In the genomic region with DNA sequence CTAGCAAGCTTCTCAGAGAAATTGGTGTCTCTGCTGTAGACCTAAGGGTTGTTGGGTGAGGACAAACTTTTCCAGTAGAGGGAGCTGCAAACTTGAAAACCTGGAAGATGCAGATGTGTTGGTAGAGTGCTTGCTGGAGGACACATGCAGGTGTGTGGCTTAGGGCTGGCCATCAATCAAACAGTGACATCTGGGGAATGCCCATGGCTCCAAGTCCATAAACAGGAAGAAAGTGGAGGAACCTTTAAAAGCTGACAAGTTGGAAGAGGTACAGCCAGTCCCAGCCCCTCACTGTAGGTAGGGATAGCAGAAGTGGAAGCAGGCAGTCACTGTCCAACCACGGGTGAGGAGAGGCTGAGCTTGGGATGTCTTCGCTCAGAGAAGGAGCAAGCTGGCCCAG, we compare ENCODE assay signal across 10 mouse cellular contexts. TPM values are rescaled to one million over a fixed set of nuclear protein-coding genes. Genes with fewer than 3 reads are reported as not detected.
DNase-seq lines count a peak whose midpoint lies in the region; ATAC-seq and TF ChIP-seq lines count a peak whose summit lies in the region.
"Had no signal": no experiment of that assay in that cellular context is flagged by ENCODE, and none has a peak within 500 bp of the region (broad histone marks: within the 10 kb centered on the region; RNA-seq: fewer than 3 reads in every experiment).

No protein-coding gene starts in this region.

- no peaks in the 10 kb centered on the region for H3K27me3 ChIP-seq in hindbrain, embryonic 14.5 days (ENCODE audit: control insufficient read depth, insufficient read depth, low read length)
- H3K27me3 ChIP-seq in forebrain, embryonic 15.5 days: no peaks in the 10 kb centered on the region

- H3K9ac ChIP-seq in hindbrain, embryonic 14.5 days: no peak overlapping the region
- H3K9ac ChIP-seq in forebrain, embryonic 15.5 days (replicated peaks): no peak overlapping the region

- ATAC-seq in hindbrain, embryonic 14.5 days (ENCODE audit: low FRiP score): 0 out of 2 replicates have a peak, but pooled peaks have one; percentile 24
- ATAC-seq in neutrophil, adult 5-6 weeks (ENCODE audit: extremely low read depth, insufficient number of reproducible peaks, low FRiP score, poor library complexity, severe bottlenecking): peak; percentile 79
- no peak for ATAC-seq in forebrain, embryonic 15.5 days (replicated peaks)

- intact Hi-C loops in gastrocnemius, adult 2 months (cut with DNase I): loop anchor here (1.0 to 2.0 kb wide), 2 partner anchors 60 to 89 kb away; no protein-coding TSS in a partner anchor

- 72% methylated on average over 2 of the region's 2 CpGs for WGBS in hindbrain, embryonic 14.5 days
- WGBS in forebrain, embryonic 15.5 days: 89% methylated on average over 2 of the region's 2 CpGs

- no peak overlapping the region for H3K4me3 ChIP-seq in gastrocnemius, adult 2 months
- no peak overlapping the region for H3K4me3 ChIP-seq in hindbrain, embryonic 14.5 days (replicated peaks; ENCODE audit: low read length)
- no peak overlapping the region for H3K4me3 ChIP-seq in forebrain, embryonic 15.5 days

- no peaks in the 10 kb centered on the region for H3K36me3 ChIP-seq in hindbrain, embryonic 14.5 days (replicated peaks; ENCODE audit: control insufficient read depth, insufficient read depth)
- no peaks in the 10 kb centered on the region for H3K36me3 ChIP-seq in forebrain, embryonic 15.5 days

- H3K4me1 ChIP-seq in hindbrain, embryonic 14.5 days (replicated peaks; ENCODE audit: control insufficient read depth, insufficient read depth, low read length): no peaks in the 10 kb centered on the region
- no peaks in the 10 kb centered on the region for H3K4me1 ChIP-seq in forebrain, embryonic 15.5 days

- H3K4me2 ChIP-seq in hindbrain, embryonic 14.5 days (replicated peaks): no peak overlapping the region
- H3K4me2 ChIP-seq in forebrain, embryonic 15.5 days (replicated peaks): no peak overlapping the region

- H3K9me3 ChIP-seq in hindbrain, embryonic 14.5 days (ENCODE audit: control insufficient read depth, low read length): no peaks in the 10 kb centered on the region
- no peaks in the 10 kb centered on the region for H3K9me3 ChIP-seq in forebrain, embryonic 15.5 days

- H3K27ac ChIP-seq in gastrocnemius, adult 2 months: no peak overlapping the region
- H3K27ac ChIP-seq in hindbrain, embryonic 14.5 days: no peak overlapping the region
- no peak overlapping the region for H3K27ac ChIP-seq in forebrain, embryonic 15.5 days (replicated peaks)

- TF ChIP-seq CTCF in gastrocnemius, adult 2 months (IDR thresholded peaks at IDR 0.05): peak; percentile 80

- DNase-seq in gastrocnemius, adult 2 months: peak; percentile 25
- DNase-seq in gastrocnemius, postnatal 10 days: no peak
- DNase-seq in 416B (ENCODE audit: low read depth): peak; percentile 75
- DNase-seq in ZHBTc4 (ENCODE audit: low read depth, low spot score): peak; percentile 64
- peak; percentile 69 for DNase-seq in hindbrain, embryonic 14.5 days (ENCODE audit: low spot score)
- DNase-seq in layer of hippocampus, postnatal 14 days (ENCODE audit: low spot score in 2 of 2): peak; percentile 25 to 43

RNA-seq across cellular contexts. Expression of a gene that starts 12.5 kb away (rescaled TPM):
- total RNA-seq in gastrocnemius, adult 2 months (2021): not detected
- total RNA-seq in gastrocnemius, postnatal 10 days (2021): not detected
- not detected in 2 replicates for polyA plus RNA-seq in hindbrain, embryonic 14.5 days (2014; fragmentation: Nextera tagmentation; extraction: Ambion mirVana)
- under 1 TPM in 1 of 2 experiments, not detected in 1; 0.12 TPM for total RNA-seq in layer of hippocampus, postnatal 14 days (2021)
- not detected in 2 replicates for total RNA-seq in neutrophil, adult 5-6 weeks (2017)
- polyA plus RNA-seq in forebrain, embryonic 15.5 days (2015; fragmentation: Nextera tagmentation; extraction: Ambion mirVana): not detected in 2 replicates
- total RNA-seq: adrenal gland, adult 18-20 months; left cerebral cortex, postnatal 36 days had no signal

RNA-seq across cellular contexts. Expression of a gene that starts 15.5 kb away (rescaled TPM):
- total RNA-seq in gastrocnemius, adult 2 months (2021): 10 to 100 TPM; 11.7 to 22.1 TPM
- total RNA-seq in gastrocnemius, postnatal 10 days (2021): 10 to 100 TPM; 14.6 to 16.3 TPM
- polyA plus RNA-seq in hindbrain, embryonic 14.5 days (2014; fragmentation: Nextera tagmentation; extraction: Ambion mirVana): 9.8 and 13.8 TPM in 2 replicates
- 10 to 100 TPM; 15.0 to 15.3 TPM for total RNA-seq in layer of hippocampus, postnatal 14 days (2021)
- 24.1 and 25.2 TPM in 2 replicates for total RNA-seq in neutrophil, adult 5-6 weeks (2017)
- 11.3 and 12.4 TPM in 2 replicates for polyA plus RNA-seq in forebrain, embryonic 15.5 days (2015; fragmentation: Nextera tagmentation; extraction: Ambion mirVana)

RNA-seq across cellular contexts. Expression of a gene that starts 21.7 kb away (rescaled TPM):
- 1 to 10 TPM; 3.3 to 4.2 TPM for total RNA-seq in gastrocnemius, adult 2 months (2021)
- 1 to 10 TPM; 3.2 to 4.3 TPM for total RNA-seq in gastrocnemius, postnatal 10 days (2021)
- polyA plus RNA-seq in hindbrain, embryonic 14.5 days (2014; fragmentation: Nextera tagmentation; extraction: Ambion mirVana): 12.4 and 15.0 TPM in 2 replicates
- total RNA-seq in layer of hippocampus, postnatal 14 days (2021): 10 to 100 TPM; 14.0 to 15.8 TPM
- 9.5 and 11.4 TPM in 2 replicates for total RNA-seq in neutrophil, adult 5-6 weeks (2017)
- polyA plus RNA-seq in forebrain, embryonic 15.5 days (2015; fragmentation: Nextera tagmentation; extraction: Ambion mirVana): 13.0 and 13.7 TPM in 2 replicates

RNA-seq across cellular contexts. Expression of a gene that starts 37.2 kb away (rescaled TPM):
- total RNA-seq in gastrocnemius, adult 2 months (2021): 1 to 10 TPM; 2.2 to 3.9 TPM
- 10 to 100 TPM in 1 of 2 experiments, 1 to 10 TPM in 1; 8.2 to 10.4 TPM for total RNA-seq in gastrocnemius, postnatal 10 days (2021)
- polyA plus RNA-seq in hindbrain, embryonic 14.5 days (2014; fragmentation: Nextera tagmentation; extraction: Ambion mirVana): 100 and 108 TPM in 2 replicates
- total RNA-seq in layer of hippocampus, postnatal 14 days (2021): 10 to 100 TPM; 20.7 to 23.9 TPM
- 12.5 and 13.2 TPM in 2 replicates for total RNA-seq in neutrophil, adult 5-6 weeks (2017)
- polyA plus RNA-seq in forebrain, embryonic 15.5 days (2015; fragmentation: Nextera tagmentation; extraction: Ambion mirVana): 74.0 and 86.6 TPM in 2 replicates

RNA-seq across cellular contexts. Expression of a gene that starts 50.4 kb away (rescaled TPM):
- 10 to 100 TPM; 16.8 to 21.3 TPM for total RNA-seq in gastrocnemius, adult 2 months (2021)
- total RNA-seq in gastrocnemius, postnatal 10 days (2021): 10 to 100 TPM; 15.6 to 21.0 TPM
- polyA plus RNA-seq in hindbrain, embryonic 14.5 days (2014; fragmentation: Nextera tagmentation; extraction: Ambion mirVana): 16.0 and 17.7 TPM in 2 replicates
- 10 to 100 TPM; 31.6 to 32.1 TPM for total RNA-seq in layer of hippocampus, postnatal 14 days (2021)
- total RNA-seq in neutrophil, adult 5-6 weeks (2017): 67.8 and 86.4 TPM in 2 replicates
- 16.4 and 18.6 TPM in 2 replicates for polyA plus RNA-seq in forebrain, embryonic 15.5 days (2015; fragmentation: Nextera tagmentation; extraction: Ambion mirVana)
